Mouse (Mus musculus): Measurements from ENCODE around the gene Trp53i13. TPM values are rescaled to one million over a fixed set of nuclear protein-coding genes. Genes with fewer than 3 reads are reported as not detected.
"Not testable (repeated sequence)": the region's sequence is repeated elsewhere in the genome, so short reads cannot be mapped to it uniquely, and the experiment has no call there.

The Trp53i13 gene
- 19.4 and 24.4 TPM in 2 replicates for polyA plus RNA-seq (2012; rRNA removed)

DNA sequence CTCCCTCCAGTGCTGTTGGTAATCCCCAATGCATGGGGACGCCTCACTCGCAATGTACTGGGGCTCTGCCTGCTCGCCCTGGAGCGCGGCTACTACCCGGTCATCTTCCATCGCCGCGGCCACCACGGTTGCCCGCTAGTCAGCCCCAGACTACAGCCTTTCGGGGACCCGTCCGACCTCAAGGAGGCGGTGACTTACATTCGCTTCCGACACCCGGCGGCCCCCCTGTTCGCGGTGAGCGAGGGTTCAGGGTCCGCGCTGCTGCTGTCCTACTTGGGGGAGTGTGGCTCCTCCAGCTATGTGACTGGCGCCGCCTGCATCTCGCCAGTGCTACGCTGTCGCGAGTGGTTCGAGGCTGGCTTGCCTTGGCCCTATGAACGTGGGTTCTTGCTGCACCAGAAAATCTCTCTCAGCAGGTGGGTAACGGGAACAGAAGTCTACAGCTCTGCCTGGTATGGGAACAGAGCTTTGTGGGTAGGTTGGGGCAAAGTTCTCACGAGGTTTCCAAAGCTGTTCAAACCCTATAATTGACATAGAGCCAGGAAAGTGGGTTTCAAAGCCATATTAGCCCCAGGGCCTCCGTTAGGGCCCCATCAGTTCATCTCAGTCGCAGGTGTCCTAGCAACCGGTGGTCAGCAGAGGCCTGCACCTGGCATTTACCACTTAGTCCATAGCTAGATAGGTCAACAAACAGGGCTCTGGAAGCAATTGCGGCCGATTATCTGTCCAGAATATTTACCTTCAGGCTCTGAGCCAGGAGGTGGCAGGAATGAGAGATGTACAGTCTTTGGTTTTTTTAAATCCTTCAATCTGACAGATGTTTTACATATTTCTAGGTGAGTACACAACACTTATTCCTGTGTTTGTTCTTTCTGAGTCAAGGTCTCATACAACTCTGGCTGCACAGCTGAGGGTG is at the start of gene Trp53i13:
Gene Trp53i13 (minus strand): TSS at position 344 of the 916 bp plus-strand sequence.
- peak within 1 kb of the TSS; percentile 53 for H3K4me3 ChIP-seq (ENCODE audit: insufficient read depth, low read depth, low read length)
- TF ChIP-seq POLR2A (IDR thresholded peaks at IDR 0.05; ENCODE audit: low read depth, low read length) = no peak
- no peak for TF ChIP-seq CTCF (conservative IDR thresholded peaks at IDR 0.05; ENCODE audit: insufficient read depth, insufficient read length, low read depth, low read length)
- no peaks in the 10 kb centered on the region for H3K36me3 ChIP-seq (ENCODE audit: control insufficient read depth, insufficient read depth, low read length)
- 28% methylated on average over 39 of the region's 39 CpGs for WGBS
- no peak for DNase-seq
- peaks cover 10% of the 10 kb centered on the region; the same call in 1 of the 2 replicates for H3K4me1 ChIP-seq (ENCODE audit: control insufficient read depth, insufficient read depth, low read length)
- no peaks in the 10 kb centered on the region for H3K27me3 ChIP-seq (replicated peaks; ENCODE audit: control insufficient read depth, insufficient read depth, low read length)
- H3K27ac ChIP-seq (ENCODE audit: insufficient read depth, low read depth, low read length) = no peak within 1 kb of the TSS

DNA sequence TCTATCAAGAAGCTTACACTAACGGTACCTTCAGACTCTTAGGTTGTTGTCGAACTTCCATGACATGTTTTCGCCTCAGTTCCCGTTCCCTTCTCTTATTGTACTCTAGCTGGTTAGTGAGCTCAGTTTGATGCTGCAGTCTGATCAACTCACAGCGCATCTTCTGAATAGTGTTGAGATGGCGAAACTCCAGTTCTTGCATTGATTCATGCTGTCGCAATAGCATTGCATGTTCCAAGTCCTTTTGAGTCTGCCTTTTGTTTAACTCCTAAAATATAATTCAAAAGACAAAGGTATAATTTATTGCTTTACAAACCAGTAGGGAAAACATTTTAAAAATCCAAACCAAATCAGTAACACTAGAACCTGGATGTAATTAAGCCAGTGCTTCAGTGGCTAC is 29.5 kb upstream of the Trp53i13 start:
- no peak for TF ChIP-seq CTCF (conservative IDR thresholded peaks at IDR 0.05; ENCODE audit: insufficient read depth, insufficient read length, low read depth, low read length)
- TF ChIP-seq POLR2A (IDR thresholded peaks at IDR 0.05; ENCODE audit: low read depth, low read length) = no peak
- H3K36me3 ChIP-seq (ENCODE audit: control insufficient read depth, insufficient read depth, low read length) = peaks cover 10% of the 10 kb centered on the region
- no peak for DNase-seq

DNA sequence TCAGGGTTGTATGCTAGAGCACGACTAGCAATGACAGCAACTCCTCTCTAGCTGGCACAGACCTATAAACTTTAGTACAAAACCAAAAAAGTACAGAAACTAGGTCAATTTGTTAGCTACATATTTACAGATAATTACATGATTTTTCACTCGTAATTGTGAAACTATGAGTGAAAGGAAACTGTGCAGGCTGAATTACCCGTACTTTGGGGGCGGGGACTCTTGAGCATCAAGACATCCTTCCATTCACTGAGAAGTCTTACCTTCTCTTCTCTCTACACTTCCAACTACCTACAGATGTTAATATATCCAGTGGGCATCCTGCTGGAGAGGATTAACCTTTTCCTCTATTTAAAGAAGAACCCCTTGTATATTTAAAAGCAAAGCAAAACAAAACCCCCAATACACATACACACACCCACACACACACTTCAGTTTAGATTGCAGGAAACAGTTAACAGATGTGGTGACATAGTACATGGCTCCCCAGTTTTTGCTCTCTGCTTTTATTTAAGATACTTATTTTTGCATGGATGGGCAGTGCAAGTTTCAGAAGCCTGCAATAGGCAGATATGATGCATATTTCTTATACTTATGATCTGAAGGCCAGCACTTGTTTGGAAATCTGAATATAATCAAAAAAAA is 16.5 kb upstream of the Trp53i13 start:
- H3K36me3 ChIP-seq (ENCODE audit: control insufficient read depth, insufficient read depth, low read length) = no peaks in the 10 kb centered on the region; the same call in 1 of the 2 replicates
- TF ChIP-seq CTCF (conservative IDR thresholded peaks at IDR 0.05; ENCODE audit: insufficient read depth, insufficient read length, low read depth, low read length) (no peak), POLR2A (IDR thresholded peaks at IDR 0.05; ENCODE audit: low read depth, low read length) (no peak)
- H3K4me1 ChIP-seq (ENCODE audit: control insufficient read depth, insufficient read depth, low read length) = no peaks in the 10 kb centered on the region
- H3K27ac ChIP-seq (ENCODE audit: insufficient read depth, low read depth, low read length) = no peak overlapping the region
- no peaks in the 10 kb centered on the region for H3K27me3 ChIP-seq (replicated peaks; ENCODE audit: control insufficient read depth, insufficient read depth, low read length)
- no peak for DNase-seq
- WGBS = 76% methylated on average over 4 of the region's 4 CpGs
- no peak overlapping the region for H3K4me3 ChIP-seq (ENCODE audit: insufficient read depth, low read depth, low read length)

More for the DNA sequence above, 29.5 kb upstream of the Trp53i13 start:
- no peak overlapping the region for H3K4me3 ChIP-seq (ENCODE audit: insufficient read depth, low read depth, low read length)
- no peaks in the 10 kb centered on the region for H3K27me3 ChIP-seq (replicated peaks; ENCODE audit: control insufficient read depth, insufficient read depth, low read length)
- H3K27ac ChIP-seq (ENCODE audit: insufficient read depth, low read depth, low read length) = no peak overlapping the region
- 94% methylated on average over 7 of the region's 7 CpGs for WGBS
- no peaks in the 10 kb centered on the region for H3K4me1 ChIP-seq (ENCODE audit: control insufficient read depth, insufficient read depth, low read length)

DNA sequence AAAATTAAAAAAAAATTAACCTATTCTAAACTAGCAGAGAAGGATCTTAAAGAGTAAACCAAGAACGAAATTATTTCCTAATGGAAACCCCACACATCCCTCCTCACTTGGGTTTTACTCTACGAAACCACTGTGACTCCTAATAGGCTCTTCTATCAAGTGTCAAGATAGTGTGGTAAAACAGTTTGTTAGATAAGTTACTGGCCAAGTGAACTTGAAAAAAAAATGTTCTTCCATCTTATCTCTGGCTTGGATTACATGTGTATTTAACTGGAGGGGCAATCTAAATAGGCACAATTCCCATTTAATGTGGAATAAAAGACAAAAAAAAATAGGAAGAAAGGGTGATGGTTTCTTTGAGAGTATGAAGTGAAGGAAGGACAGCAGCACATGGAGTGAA is 15.1 kb upstream of the Trp53i13 start:
- Histone ChIP-seq H3K27ac (ENCODE audit: insufficient read depth, low read depth, low read length) (no peak overlapping the region), H3K27me3 (replicated peaks; ENCODE audit: control insufficient read depth, insufficient read depth, low read length) (no peaks in the 10 kb centered on the region), H3K4me3 (ENCODE audit: insufficient read depth, low read depth, low read length) (no peak overlapping the region), H3K4me1 (ENCODE audit: control insufficient read depth, insufficient read depth, low read length) (no peaks in the 10 kb centered on the region), H3K36me3 (ENCODE audit: control insufficient read depth, insufficient read depth, low read length) (no peaks in the 10 kb centered on the region)
- 91% methylated on average over 2 of the region's 2 CpGs for WGBS
- no peak for TF ChIP-seq POLR2A (IDR thresholded peaks at IDR 0.05; ENCODE audit: low read depth, low read length)
- no peak for TF ChIP-seq CTCF (conservative IDR thresholded peaks at IDR 0.05; ENCODE audit: insufficient read depth, insufficient read length, low read depth, low read length)
- DNase-seq = no peak

DNA sequence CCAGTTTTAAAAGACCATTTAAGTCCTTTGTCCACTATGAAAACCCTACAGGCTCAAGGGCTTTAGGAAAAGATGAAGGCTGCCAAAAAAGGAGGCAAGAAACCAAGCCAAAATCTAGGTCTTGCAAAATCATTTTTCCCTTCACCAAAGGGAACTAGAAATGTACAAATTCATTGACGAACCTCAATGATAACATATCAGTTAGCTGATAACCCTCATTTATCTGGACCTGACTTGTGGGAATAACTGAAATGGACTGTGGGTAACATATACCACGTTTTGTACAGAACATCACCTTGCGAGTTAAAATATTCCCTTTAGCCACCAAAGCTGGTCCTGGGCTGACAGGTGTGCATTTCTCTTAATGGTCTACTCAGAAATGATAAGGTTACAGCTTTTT is 13.9 kb upstream of the Trp53i13 start:
- Histone ChIP-seq H3K4me3 (ENCODE audit: insufficient read depth, low read depth, low read length) (no peak overlapping the region), H3K27ac (ENCODE audit: insufficient read depth, low read depth, low read length) (no peak overlapping the region), H3K36me3 (ENCODE audit: control insufficient read depth, insufficient read depth, low read length) (no peaks in the 10 kb centered on the region), H3K27me3 (replicated peaks; ENCODE audit: control insufficient read depth, insufficient read depth, low read length) (no peaks in the 10 kb centered on the region), H3K4me1 (ENCODE audit: control insufficient read depth, insufficient read depth, low read length) (no peaks in the 10 kb centered on the region)
- TF ChIP-seq POLR2A (IDR thresholded peaks at IDR 0.05; ENCODE audit: low read depth, low read length) (no peak), CTCF (conservative IDR thresholded peaks at IDR 0.05; ENCODE audit: insufficient read depth, insufficient read length, low read depth, low read length) (no peak)
- WGBS = 86% methylated on average over 3 of the region's 3 CpGs
- no peak for DNase-seq

DNA sequence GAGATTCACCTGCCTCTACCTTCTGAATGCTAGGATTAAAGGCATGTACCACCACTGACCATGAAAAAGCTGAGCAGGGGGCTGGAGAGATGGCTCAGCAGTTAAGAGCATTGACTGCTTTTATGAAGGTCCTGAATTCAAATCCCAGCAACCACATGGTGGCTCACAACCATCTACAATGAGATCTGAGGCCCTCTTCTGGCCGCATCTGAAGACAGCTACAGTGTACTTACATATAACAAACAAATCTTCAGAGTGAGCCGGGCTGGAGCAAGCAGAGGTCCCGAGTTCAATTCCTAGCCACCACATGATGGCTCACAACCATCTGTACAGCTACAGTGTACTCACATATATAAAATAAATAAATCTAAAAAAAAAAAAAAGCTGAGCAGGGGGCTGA is 12.6 kb upstream of the Trp53i13 start:
- WGBS = 92% methylated on average over 3 of the region's 3 CpGs
- H3K36me3 ChIP-seq (ENCODE audit: control insufficient read depth, insufficient read depth, low read length); H3K4me1 ChIP-seq (ENCODE audit: control insufficient read depth, insufficient read depth, low read length); DNase-seq; H3K27me3 ChIP-seq (replicated peaks; ENCODE audit: control insufficient read depth, insufficient read depth, low read length); H3K27ac ChIP-seq (ENCODE audit: insufficient read depth, low read depth, low read length); H3K4me3 ChIP-seq (ENCODE audit: insufficient read depth, low read depth, low read length): not testable (repeated sequence)

DNA sequence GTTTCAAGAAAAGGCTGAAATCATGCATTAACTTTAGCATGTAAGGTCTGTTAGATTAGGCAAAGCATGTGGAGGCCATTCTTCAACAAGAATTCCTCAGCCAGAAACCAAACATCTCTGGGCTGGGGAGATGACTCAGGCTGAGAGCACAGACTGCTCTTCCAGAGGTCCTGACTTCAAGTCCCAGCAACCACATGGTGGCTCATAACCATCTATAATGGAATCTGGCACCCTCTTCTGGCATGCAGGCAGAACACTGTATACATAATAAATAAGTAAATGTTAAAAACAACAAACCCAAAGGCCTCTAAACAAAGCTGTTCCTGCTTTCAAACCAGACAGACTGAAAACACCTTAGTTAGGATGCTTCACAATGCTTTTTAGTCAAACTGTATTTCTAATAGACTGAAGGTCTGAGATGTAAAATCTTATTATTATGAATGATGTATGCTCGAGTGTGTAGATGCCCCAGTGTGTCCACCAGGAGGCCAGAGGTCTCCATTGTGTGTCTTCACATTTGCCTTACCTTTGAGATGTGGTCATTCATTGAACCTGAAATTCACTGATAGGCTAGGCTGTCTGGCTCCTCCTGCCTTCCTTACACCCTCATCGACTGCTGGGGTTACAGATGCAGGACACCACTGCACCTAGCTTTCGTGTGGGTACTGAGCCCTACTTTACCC is 10.2 kb upstream of the Trp53i13 start:
- no peak for DNase-seq
- Histone ChIP-seq H3K27me3 (replicated peaks; ENCODE audit: control insufficient read depth, insufficient read depth, low read length) (no peaks in the 10 kb centered on the region), H3K36me3 (ENCODE audit: control insufficient read depth, insufficient read depth, low read length) (no peaks in the 10 kb centered on the region), H3K4me3 (ENCODE audit: insufficient read depth, low read depth, low read length) (no peak overlapping the region), H3K4me1 (ENCODE audit: control insufficient read depth, insufficient read depth, low read length) (no peaks in the 10 kb centered on the region), H3K27ac (ENCODE audit: insufficient read depth, low read depth, low read length) (no peak overlapping the region)
- TF ChIP-seq CTCF (conservative IDR thresholded peaks at IDR 0.05; ENCODE audit: insufficient read depth, insufficient read length, low read depth, low read length) (0 out of 2 replicates have a peak, but pooled peaks have one; percentile 1), POLR2A (IDR thresholded peaks at IDR 0.05; ENCODE audit: low read depth, low read length) (no peak)
- 78% methylated on average over 3 of the region's 3 CpGs for WGBS
